Mouse (Mus musculus): ENCODE measurements at regions not wholly inside any gene's neighbourhood (a gene's known extent, or its start where the extent isn't known, plus 50 kb on each side); places are given as distances from the start of the nearest gene placed in this dataset.

GRCm38 (mm10) chr4:3053496-3054216 lies 113.5 kb upstream of the Vmn1r2 start:
- Histone ChIP-seq H3K36me3 (replicated peaks in 1 of 2; ENCODE audit: control insufficient read depth in 1 of 2, insufficient read depth in 1 of 2, low read length in 1 of 2) (no peaks in the 10 kb centered on the region), H3K4me1 (ENCODE audit: control insufficient read depth in 1 of 2, insufficient read depth in 2 of 2) (no peaks in the 10 kb centered on the region; a peak in 1 of 4 replicates), H3K9me3 (replicated peaks; ENCODE audit: low read length) (no peaks in the 10 kb centered on the region), H3K27me3 (replicated peaks) (no peaks in the 10 kb centered on the region), H3K4me3 (replicated peaks in 1 of 3; ENCODE audit: low read depth in 2 of 3, low read length in 2 of 3, poor library complexity in 1 of 3) (no peak overlapping the region), H3K27ac (ENCODE audit: insufficient read depth, low read depth) (no peak overlapping the region), H3K79me2 (replicated peaks; ENCODE audit: control insufficient read depth, extremely low read depth, insufficient read depth, poor library complexity, severe bottlenecking) (no peaks in the 10 kb centered on the region), H3K4me2 (ENCODE audit: insufficient read depth, low read depth, poor library complexity, severe bottlenecking) (no peak overlapping the region), H3K9ac (ENCODE audit: insufficient read depth, low read depth) (no peak overlapping the region)
- in situ Hi-C loops (cut with MboI; ENCODE audit: low pct_ligation_motif_present, low pct_unique_long_range_greater_than_20kb, low sequenced_read_pairs) (no loop called here), dilution Hi-C loops (cut with MboI; ENCODE audit: extremely low pct_ligation_motif_present, extremely low pct_unique_long_range_greater_than_20kb, low sequenced_read_pairs) (no loop called here)
- DNase-seq (ENCODE audit: extremely low read depth), result no peak
- no peak for TF ChIP-seq SMC3 (IDR thresholded peaks at IDR 0.05; ENCODE audit: low read depth, low read length)
- no peak for TF ChIP-seq ZKSCAN1 (IDR thresholded peaks at IDR 0.05; ENCODE audit: borderline replicate concordance, low read depth, low read length)
- no peak for TF ChIP-seq TBP (conservative IDR thresholded peaks at IDR 0.05; ENCODE audit: low read depth, low read length)
- no peak for TF ChIP-seq PAX5 (IDR thresholded peaks at IDR 0.05; ENCODE audit: low read length)
- TF ChIP-seq BHLHE40 (IDR thresholded peaks at IDR 0.05; ENCODE audit: low read depth, low read length), result no peak
- TF ChIP-seq ETS1 (conservative IDR thresholded peaks at IDR 0.05; ENCODE audit: low read depth, low read length), result no peak
- TF ChIP-seq CTCF (conservative IDR thresholded peaks at IDR 0.05 in 1 of 2, IDR thresholded peaks at IDR 0.05 in 1 of 2; ENCODE audit: low read depth in 2 of 2, low read length in 2 of 2), result no peak
- no peak for TF ChIP-seq TCF12 (IDR thresholded peaks at IDR 0.05; ENCODE audit: low read depth, low read length)
- no peak for TF ChIP-seq ZC3H11A (IDR thresholded peaks at IDR 0.05; ENCODE audit: low read depth, low read length)
- no peak for TF ChIP-seq ELF1 (IDR thresholded peaks at IDR 0.05; ENCODE audit: low read depth, low read length)
- no peak for TF ChIP-seq RAD21 (IDR thresholded peaks at IDR 0.05; ENCODE audit: low read depth, low read length)
- TF ChIP-seq MAX (IDR thresholded peaks at IDR 0.05; ENCODE audit: low read length), result no peak
- no peak for TF ChIP-seq USF2 (conservative IDR thresholded peaks at IDR 0.05; ENCODE audit: low read depth, low read length)
- TF ChIP-seq MYC (IDR thresholded peaks at IDR 0.05; ENCODE audit: low read depth, low read length), result no peak
- TF ChIP-seq SIN3A (IDR thresholded peaks at IDR 0.05; ENCODE audit: low read length), result no peak
- TF ChIP-seq POLR2AphosphoS2 (IDR thresholded peaks at IDR 0.05; ENCODE audit: low read depth, low read length), result no peak
- no peak for TF ChIP-seq JUND (conservative IDR thresholded peaks at IDR 0.05; ENCODE audit: low read depth, low read length)

- Histone ChIP-seq H3K4me2 (ENCODE audit: insufficient read depth, low read depth, poor library complexity, severe bottlenecking) (no peak overlapping the region), H3K4me3 (replicated peaks in 1 of 3; ENCODE audit: low read depth in 2 of 3, low read length in 2 of 3, poor library complexity in 1 of 3) (no peak overlapping the region), H3K79me2 (replicated peaks; ENCODE audit: control insufficient read depth, extremely low read depth, insufficient read depth, poor library complexity, severe bottlenecking) (no peaks in the 10 kb centered on the region), H3K27me3 (replicated peaks) (no peaks in the 10 kb centered on the region), H3K4me1 (ENCODE audit: control insufficient read depth in 1 of 2, insufficient read depth in 2 of 2) (no peaks in the 10 kb centered on the region; a peak in 1 of 4 replicates), H3K9ac (ENCODE audit: insufficient read depth, low read depth) (no peak overlapping the region), H3K27ac (ENCODE audit: insufficient read depth, low read depth) (no peak overlapping the region), H3K36me3 (replicated peaks in 1 of 2; ENCODE audit: control insufficient read depth in 1 of 2, insufficient read depth in 1 of 2, low read length in 1 of 2) (no peaks in the 10 kb centered on the region), H3K9me3 (replicated peaks; ENCODE audit: low read length) (no peaks in the 10 kb centered on the region)
- TF ChIP-seq ZKSCAN1 (IDR thresholded peaks at IDR 0.05; ENCODE audit: borderline replicate concordance, low read depth, low read length) (no peak), JUN (IDR thresholded peaks at IDR 0.05; ENCODE audit: insufficient read depth, low read depth, low read length) (no peak), MAZ (IDR thresholded peaks at IDR 0.05; ENCODE audit: low read depth, low read length) (no peak), MXI1 (IDR thresholded peaks at IDR 0.05; ENCODE audit: low read depth, low read length) (no peak), USF2 (conservative IDR thresholded peaks at IDR 0.05; ENCODE audit: low read depth, low read length) (no peak), UBTF (IDR thresholded peaks at IDR 0.05; ENCODE audit: low read depth, low read length) (no peak), CHD1 (IDR thresholded peaks at IDR 0.05; ENCODE audit: low read depth, low read length) (no peak), KAT2A (IDR thresholded peaks at IDR 0.05; ENCODE audit: insufficient replicate concordance, low read length) (no peak), POLR2A (IDR thresholded peaks at IDR 0.05; ENCODE audit: low read depth, low read length) (no peak)
- dilution Hi-C loops (cut with MboI; ENCODE audit: extremely low pct_ligation_motif_present, extremely low pct_unique_long_range_greater_than_20kb, low sequenced_read_pairs), result no loop called here
- in situ Hi-C loops (cut with MboI; ENCODE audit: low pct_ligation_motif_present, low pct_unique_long_range_greater_than_20kb, low sequenced_read_pairs), result no loop called here
- no peak for DNase-seq (ENCODE audit: extremely low read depth)
Measured at GRCm38 (mm10) chr4:3054886-3055285, 112.2 kb upstream of the Vmn1r2 start.

All from CH12.LX (cell line).